Mouse (Mus musculus): ENCODE results near the gene Vwce. TPM values are rescaled to one million over a fixed set of nuclear protein-coding genes. Genes with fewer than 3 reads are reported as not detected.

Vwce gene
- 2.1 and 2.6 TPM in 2 replicates for polyA plus RNA-seq (2015; fragmentation: Nextera tagmentation; extraction: Ambion mirVana)

- H3K27ac ChIP-seq (replicated peaks), result peak within 1 kb of the TSS; percentile 11; the same call in 1 of the 2 replicates
- H3K4me1 ChIP-seq, result peaks cover 21% of the 10 kb centered on the region
- H3K27me3 ChIP-seq, result no peaks in the 10 kb centered on the region
- ATAC-seq (ENCODE audit: insufficient number of reproducible peaks, low FRiP score, low TSS enrichment, low read depth), result peak; percentile 79
- WGBS, result 2% methylated on average over 32 of the region's 32 CpGs
- no peaks in the 10 kb centered on the region for H3K9me3 ChIP-seq (replicated peaks)
- peak within 1 kb of the TSS; percentile 48 for H3K4me3 ChIP-seq (replicated peaks)
- H3K36me3 ChIP-seq, result peaks cover 20% of the 10 kb centered on the region
- H3K9ac ChIP-seq, result peak within 1 kb of the TSS; percentile 39
- H3K4me2 ChIP-seq (replicated peaks), result peak within 1 kb of the TSS; percentile 96
These were observed at the start of gene Vwce for GRCm38 (mm10) chr19:10634106-10634871. Gene Vwce (plus strand): TSS chr19:10634213.

DNA sequence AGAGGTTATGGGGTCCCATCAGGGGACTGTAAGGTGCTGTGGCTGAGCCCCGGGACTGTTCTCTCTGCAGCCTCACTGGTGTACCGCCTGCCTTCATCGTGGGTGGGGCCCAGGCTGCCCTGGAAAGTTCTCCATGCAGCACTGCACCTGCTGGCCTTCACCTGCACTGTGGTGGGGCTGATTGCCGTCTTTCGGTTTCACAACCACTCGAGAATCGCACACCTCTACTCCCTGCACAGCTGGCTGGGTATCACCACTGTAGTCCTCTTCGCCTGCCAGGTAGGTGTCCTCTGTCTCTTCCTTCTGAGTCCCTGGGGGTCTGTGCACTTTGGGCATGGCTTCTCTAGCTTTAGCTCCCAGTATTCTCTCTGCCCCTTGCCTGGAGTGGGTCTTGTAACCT is 48.9 kb upstream of the Vwce start:
- ATAC-seq (ENCODE audit: insufficient number of reproducible peaks, low FRiP score, low TSS enrichment, low read depth), result no peak
- Histone ChIP-seq H3K36me3 (0 out of 2 replicates have a peak, but pooled peaks cover 4% of the 10 kb centered on the region), H3K27ac (replicated peaks) (no peak overlapping the region), H3K4me2 (replicated peaks) (no peak overlapping the region), H3K9ac (no peak overlapping the region), H3K4me1 (peaks cover 18% of the 10 kb centered on the region), H3K4me3 (replicated peaks) (no peak overlapping the region), H3K9me3 (replicated peaks) (no peaks in the 10 kb centered on the region), H3K27me3 (no peaks in the 10 kb centered on the region)
- 88% methylated on average over 8 of the region's 8 CpGs for WGBS

DNA sequence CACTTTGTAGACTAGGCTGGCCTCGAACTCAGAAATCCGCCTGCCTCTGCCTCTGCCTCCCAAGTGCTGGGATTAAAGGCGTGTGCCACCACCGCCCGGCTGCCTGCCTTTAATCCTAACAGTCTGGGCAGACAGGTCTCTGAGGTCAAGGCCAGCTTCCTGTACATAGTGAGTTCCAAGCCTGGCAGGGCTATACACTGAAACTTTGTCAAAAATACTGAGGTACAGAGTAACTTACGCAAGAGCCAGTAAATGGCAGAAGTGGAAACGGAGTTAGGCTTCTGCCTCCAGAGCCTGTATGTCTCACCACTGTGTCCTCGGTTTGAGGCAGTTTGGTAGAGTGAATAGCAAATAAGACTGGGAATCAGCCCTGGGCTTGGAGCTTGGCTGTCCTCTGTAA is 46.8 kb upstream of the Vwce start:
- Histone ChIP-seq H3K4me1 (peaks cover 20% of the 10 kb centered on the region), H3K27me3 (no peaks in the 10 kb centered on the region), H3K36me3 (peaks cover 16% of the 10 kb centered on the region; the same call in 1 of the 2 replicates), H3K9me3 (replicated peaks) (no peaks in the 10 kb centered on the region), H3K4me2 (replicated peaks) (no peak overlapping the region), H3K4me3 (replicated peaks) (no peak overlapping the region), H3K27ac (replicated peaks) (no peak overlapping the region), H3K9ac (no peak overlapping the region)
- no peak for ATAC-seq (ENCODE audit: insufficient number of reproducible peaks, low FRiP score, low TSS enrichment, low read depth)
- WGBS, result 84% methylated on average over 8 of the region's 8 CpGs

GRCm38 (mm10) chr19:10589127-10589857 is 44.7 kb upstream of the Vwce start:
- H3K4me2 ChIP-seq (replicated peaks), result no peak overlapping the region
- H3K27ac ChIP-seq (replicated peaks), result peak overlapping the region; percentile 76
- peaks cover 27% of the 10 kb centered on the region; the same call in 1 of the 2 replicates for H3K36me3 ChIP-seq
- ATAC-seq (ENCODE audit: insufficient number of reproducible peaks, low FRiP score, low TSS enrichment, low read depth), result peak; percentile 78
- no peak overlapping the region for H3K9ac ChIP-seq
- H3K27me3 ChIP-seq, result no peaks in the 10 kb centered on the region
- 28% methylated on average over 5 of the region's 5 CpGs for WGBS
- no peak overlapping the region for H3K4me3 ChIP-seq (replicated peaks)
- H3K9me3 ChIP-seq (replicated peaks), result no peaks in the 10 kb centered on the region
- H3K4me1 ChIP-seq, result peaks cover 20% of the 10 kb centered on the region

GRCm38 (mm10) chr19:10590301-10590700 is 43.7 kb upstream of the Vwce start:
- Histone ChIP-seq H3K4me1 (peaks cover 20% of the 10 kb centered on the region), H3K4me2 (replicated peaks) (no peak overlapping the region), H3K9ac (no peak overlapping the region), H3K27me3 (no peaks in the 10 kb centered on the region), H3K9me3 (replicated peaks) (no peaks in the 10 kb centered on the region), H3K36me3 (peaks cover 32% of the 10 kb centered on the region; the same call in 1 of the 2 replicates), H3K4me3 (replicated peaks) (no peak overlapping the region), H3K27ac (replicated peaks) (no peak overlapping the region)
- 49% methylated on average over 3 of the region's 3 CpGs for WGBS
- peak; percentile 25; the same call in 1 of the 2 replicates for ATAC-seq (ENCODE audit: insufficient number of reproducible peaks, low FRiP score, low TSS enrichment, low read depth)

DNA sequence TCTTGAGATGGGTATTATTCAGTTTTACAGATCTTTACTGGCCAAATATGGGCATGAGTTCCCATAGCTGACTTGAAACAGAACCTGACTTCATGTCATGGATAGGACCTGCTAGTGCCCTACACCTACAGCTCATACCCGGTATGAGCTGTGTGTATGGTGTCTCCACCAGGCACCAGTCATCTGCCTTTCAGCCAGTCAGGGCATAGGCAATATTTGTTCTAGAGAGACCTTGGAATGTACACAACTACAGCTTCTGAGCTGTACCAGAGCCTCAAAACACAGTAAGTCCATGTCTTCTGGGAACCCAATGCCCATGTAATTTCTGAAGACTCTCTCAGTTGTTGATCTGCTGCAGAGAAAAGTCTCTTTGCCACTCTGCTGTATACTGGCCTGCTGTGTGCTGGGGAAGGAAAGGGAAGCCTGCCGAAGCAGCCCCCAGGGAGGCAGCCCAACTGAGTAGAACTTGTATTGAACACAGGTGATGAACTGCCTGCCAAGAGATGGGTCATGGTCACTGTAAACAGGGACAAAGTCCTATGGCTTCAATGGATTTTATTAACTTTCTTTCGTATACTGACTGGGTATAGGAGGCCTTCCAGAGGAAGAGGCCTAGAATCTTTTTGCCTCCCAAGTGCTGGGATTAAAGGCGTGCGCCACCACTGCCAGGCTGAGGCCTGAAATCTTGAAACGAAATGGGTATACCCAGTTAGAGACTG is 42.2 kb upstream of the Vwce start:
- no peak overlapping the region for H3K9ac ChIP-seq
- WGBS, result 91% methylated on average over 6 of the region's 6 CpGs
- H3K4me3 ChIP-seq (replicated peaks), result no peak overlapping the region
- no peaks in the 10 kb centered on the region for H3K27me3 ChIP-seq
- no peak overlapping the region for H3K4me2 ChIP-seq (replicated peaks)
- no peak for ATAC-seq (ENCODE audit: insufficient number of reproducible peaks, low FRiP score, low TSS enrichment, low read depth)
- H3K27ac ChIP-seq (replicated peaks), result no peak overlapping the region
- peaks cover 32% of the 10 kb centered on the region; the same call in 1 of the 2 replicates for H3K36me3 ChIP-seq
- H3K9me3 ChIP-seq (replicated peaks), result no peaks in the 10 kb centered on the region
- peaks cover 20% of the 10 kb centered on the region for H3K4me1 ChIP-seq

GRCm38 (mm10) chr19:10598188-10598587 is 35.8 kb upstream of the Vwce start:
- no peaks in the 10 kb centered on the region for H3K9me3 ChIP-seq (replicated peaks)
- H3K27me3 ChIP-seq, result no peaks in the 10 kb centered on the region
- no peak overlapping the region for H3K4me3 ChIP-seq (replicated peaks)
- no peak overlapping the region for H3K4me2 ChIP-seq (replicated peaks)
- H3K4me1 ChIP-seq, result peaks cover 11% of the 10 kb centered on the region
- 27% methylated on average over 3 of the region's 3 CpGs for WGBS
- H3K9ac ChIP-seq, result no peak overlapping the region
- peaks cover 36% of the 10 kb centered on the region for H3K36me3 ChIP-seq
- H3K27ac ChIP-seq (replicated peaks), result no peak overlapping the region
- ATAC-seq (ENCODE audit: insufficient number of reproducible peaks, low FRiP score, low TSS enrichment, low read depth), result no peak

- Histone ChIP-seq H3K27me3 (no peaks in the 10 kb centered on the region), H3K4me1 (peaks cover 24% of the 10 kb centered on the region), H3K36me3 (peaks cover 28% of the 10 kb centered on the region), H3K4me3 (replicated peaks) (no peak overlapping the region), H3K27ac (replicated peaks) (no peak overlapping the region), H3K9ac (no peak overlapping the region), H3K4me2 (replicated peaks) (no peak overlapping the region), H3K9me3 (replicated peaks) (no peaks in the 10 kb centered on the region)
- no peak for ATAC-seq (ENCODE audit: insufficient number of reproducible peaks, low FRiP score, low TSS enrichment, low read depth)
- WGBS, result 92% methylated on average over 2 of the region's 2 CpGs
These were observed 34.4 kb upstream of the Vwce start for GRCm38 (mm10) chr19:10599648-10600047.

DNA sequence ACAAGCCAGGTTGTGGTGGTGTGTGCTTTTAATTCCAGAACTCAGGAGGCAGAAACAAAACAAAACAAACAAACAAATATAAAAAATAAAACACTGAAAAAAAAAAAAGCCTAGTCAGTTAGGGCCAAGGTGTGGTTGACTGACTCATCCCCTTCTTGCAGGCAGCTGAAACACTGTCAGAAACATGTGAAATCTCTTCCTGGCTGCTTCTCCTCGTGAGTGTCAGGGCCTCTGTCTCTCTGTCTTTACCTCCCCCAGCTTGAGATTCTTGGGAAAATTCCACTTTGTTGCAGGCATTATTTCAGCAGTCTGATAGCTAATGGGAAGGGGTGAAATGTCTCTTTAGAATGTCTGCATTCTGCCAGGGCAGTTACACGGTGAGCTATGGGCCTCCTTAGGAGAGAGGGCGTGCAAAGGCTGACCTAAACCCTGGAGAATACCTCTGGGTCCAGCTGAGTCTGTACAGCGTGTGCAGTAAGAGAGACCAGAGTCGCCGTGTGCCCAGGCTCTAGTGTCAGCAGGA is 31.7 kb upstream of the Vwce start:
- Histone ChIP-seq H3K9ac (peak overlapping the region; percentile 28), H3K36me3 (peaks cover 23% of the 10 kb centered on the region)

GRCm38 (mm10) chr19:10602787-10603186 is 31.2 kb upstream of the Vwce start:
- Histone ChIP-seq H3K4me3 (replicated peaks) (peak overlapping the region; percentile 38), H3K9me3 (replicated peaks) (no peaks in the 10 kb centered on the region), H3K27me3 (no peaks in the 10 kb centered on the region), H3K9ac (peak overlapping the region; percentile 28), H3K27ac (replicated peaks) (peak overlapping the region; percentile 91), H3K36me3 (peaks cover 27% of the 10 kb centered on the region), H3K4me2 (replicated peaks) (peak overlapping the region; percentile 52), H3K4me1 (peaks cover 36% of the 10 kb centered on the region)
- WGBS, result 2% methylated on average over 9 of the region's 9 CpGs
- peak; percentile 70 for ATAC-seq (ENCODE audit: insufficient number of reproducible peaks, low FRiP score, low TSS enrichment, low read depth)

More for the DNA sequence above, 31.7 kb upstream of the Vwce start:
- Histone ChIP-seq H3K4me3 (replicated peaks) (peak overlapping the region; percentile 38), H3K27ac (replicated peaks) (peak overlapping the region; percentile 91), H3K27me3 (no peaks in the 10 kb centered on the region), H3K9me3 (replicated peaks) (no peaks in the 10 kb centered on the region), H3K4me1 (peaks cover 33% of the 10 kb centered on the region), H3K4me2 (replicated peaks) (peak overlapping the region; percentile 52)
- WGBS, result 7% methylated on average over 6 of the region's 6 CpGs
- ATAC-seq (ENCODE audit: insufficient number of reproducible peaks, low FRiP score, low TSS enrichment, low read depth), result no peak

Measured in embryonic facial prominence, embryonic 15.5 days (tissue).